Mouse (Mus musculus): Measurements from ENCODE around the gene Cdon. TPM values are rescaled to one million over a fixed set of nuclear protein-coding genes. Genes with fewer than 3 reads are reported as not detected.

Gene Cdon
- total RNA-seq, 1 experiment, result 13.4 TPM

- in situ Hi-C loops (cut with MboI; ENCODE audit: low sequenced_read_pairs in 2 of 2, unreplicated experiment in 2 of 2), result no loop called here
- TF ChIP-seq HCFC1 (IDR thresholded peaks at IDR 0.05; ENCODE audit: borderline replicate concordance, insufficient read depth, low read length) (no peak), ZNF384 (IDR thresholded peaks at IDR 0.05; ENCODE audit: low read depth, low read length) (no peak), ZC3H11A (IDR thresholded peaks at IDR 0.05; ENCODE audit: borderline replicate concordance, low read depth, low read length) (no peak), MAFK (IDR thresholded peaks at IDR 0.05; ENCODE audit: insufficient read depth, low read depth, low read length) (no peak), CHD2 (IDR thresholded peaks at IDR 0.05; ENCODE audit: low read depth, low read length) (no peak)
- peaks cover 0 to 7% of the 10 kb centered on the region in 2 experiments; a peak in 1 of 4 replicates for H3K4me1 ChIP-seq (ENCODE audit: control insufficient read depth in 2 of 2, insufficient read depth in 2 of 2, low read length in 2 of 2, poor library complexity in 1 of 2)
- H3K36me3 ChIP-seq (ENCODE audit: control insufficient read depth, insufficient read depth, low read length, poor library complexity, severe bottlenecking), result no peaks in the 10 kb centered on the region
- no peak overlapping the region for H3K9ac ChIP-seq (ENCODE audit: insufficient read depth, low read depth, low read length, poor library complexity, severe bottlenecking)
- H3K27ac ChIP-seq (ENCODE audit: insufficient read depth, low read depth, low read length, poor library complexity, severe bottlenecking), result no peak overlapping the region
- H3K9me3 ChIP-seq (ENCODE audit: control insufficient read depth, insufficient read depth, low read depth, low read length), result no peaks in the 10 kb centered on the region
- no peak overlapping the region for H3K4me3 ChIP-seq (ENCODE audit: insufficient read depth in 1 of 2, low read depth in 1 of 2, low read length in 2 of 2, poor library complexity in 1 of 2, severe bottlenecking in 1 of 2)
- DNase-seq (ENCODE audit: low read depth, low spot score), result no peak
Observed at GRCm38 (mm10) chr9:35399896-35400295, 21.0 kb upstream of the Cdon start.

- H3K4me3 ChIP-seq (ENCODE audit: insufficient read depth in 1 of 2, low read depth in 1 of 2, low read length in 2 of 2, poor library complexity in 1 of 2, severe bottlenecking in 1 of 2), result no peak overlapping the region
- no peak for DNase-seq (ENCODE audit: low read depth, low spot score)
- H3K27ac ChIP-seq (ENCODE audit: insufficient read depth, low read depth, low read length, poor library complexity, severe bottlenecking), result no peak overlapping the region
Observed at GRCm38 (mm10) chr9:35400398-35400797, 20.5 kb upstream of the Cdon start.

DNA sequence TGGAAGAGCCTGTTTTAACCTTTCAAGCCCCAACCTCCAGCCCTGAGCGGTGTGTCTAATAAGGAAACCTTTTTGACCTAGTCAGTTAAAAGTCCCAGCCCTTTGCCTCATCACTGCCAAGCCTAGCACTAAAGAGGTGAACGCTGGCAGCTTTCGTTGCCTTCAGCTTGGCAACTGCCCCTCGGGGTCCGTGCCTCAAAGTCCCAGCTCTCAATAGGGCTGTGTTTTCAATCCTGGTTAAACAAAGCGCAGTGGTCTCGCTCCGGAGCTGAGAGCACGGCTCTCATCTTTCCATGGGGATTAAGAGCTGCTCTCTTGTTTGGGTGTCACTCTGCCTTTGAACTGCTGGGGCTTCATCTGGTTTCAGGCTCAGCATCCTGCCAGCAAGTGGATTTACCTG, 20.1 kb upstream of the Cdon start:
- Histone ChIP-seq H3K27ac (ENCODE audit: insufficient read depth, low read depth, low read length, poor library complexity, severe bottlenecking) (no peak overlapping the region), H3K4me3 (ENCODE audit: insufficient read depth in 1 of 2, low read depth in 1 of 2, low read length in 2 of 2, poor library complexity in 1 of 2, severe bottlenecking in 1 of 2) (no peak overlapping the region), H3K9ac (ENCODE audit: insufficient read depth, low read depth, low read length, poor library complexity, severe bottlenecking) (no peak overlapping the region), H3K4me1 (ENCODE audit: control insufficient read depth in 2 of 2, insufficient read depth in 2 of 2, low read length in 2 of 2, poor library complexity in 1 of 2) (peaks cover 0 to 9% of the 10 kb centered on the region in 2 experiments; a peak in 1 of 4 replicates), H3K36me3 (ENCODE audit: control insufficient read depth, insufficient read depth, low read length, poor library complexity, severe bottlenecking) (no peaks in the 10 kb centered on the region), H3K9me3 (ENCODE audit: control insufficient read depth, insufficient read depth, low read depth, low read length) (no peaks in the 10 kb centered on the region)
- TF ChIP-seq HCFC1 (IDR thresholded peaks at IDR 0.05; ENCODE audit: borderline replicate concordance, insufficient read depth, low read length) (no peak), ZNF384 (IDR thresholded peaks at IDR 0.05; ENCODE audit: low read depth, low read length) (no peak), ZC3H11A (IDR thresholded peaks at IDR 0.05; ENCODE audit: borderline replicate concordance, low read depth, low read length) (no peak), MAFK (IDR thresholded peaks at IDR 0.05; ENCODE audit: insufficient read depth, low read depth, low read length) (no peak), CHD2 (IDR thresholded peaks at IDR 0.05; ENCODE audit: low read depth, low read length) (no peak)
- no peak for DNase-seq (ENCODE audit: low read depth, low spot score)
- in situ Hi-C loops (cut with MboI; ENCODE audit: low sequenced_read_pairs in 2 of 2, unreplicated experiment in 2 of 2), result no loop called here

More at GRCm38 (mm10) chr9:35400398-35400797, 20.5 kb upstream of the Cdon start:
- Histone ChIP-seq H3K36me3 (ENCODE audit: control insufficient read depth, insufficient read depth, low read length, poor library complexity, severe bottlenecking) (no peaks in the 10 kb centered on the region), H3K4me1 (ENCODE audit: control insufficient read depth in 2 of 2, insufficient read depth in 2 of 2, low read length in 2 of 2, poor library complexity in 1 of 2) (peaks cover 0 to 9% of the 10 kb centered on the region in 2 experiments; a peak in 1 of 4 replicates), H3K9ac (ENCODE audit: insufficient read depth, low read depth, low read length, poor library complexity, severe bottlenecking) (no peak overlapping the region), H3K9me3 (ENCODE audit: control insufficient read depth, insufficient read depth, low read depth, low read length) (no peaks in the 10 kb centered on the region)
- in situ Hi-C loops (cut with MboI; ENCODE audit: low sequenced_read_pairs in 2 of 2, unreplicated experiment in 2 of 2), result no loop called here
- TF ChIP-seq ZNF384 (IDR thresholded peaks at IDR 0.05; ENCODE audit: low read depth, low read length) (no peak), HCFC1 (IDR thresholded peaks at IDR 0.05; ENCODE audit: borderline replicate concordance, insufficient read depth, low read length) (no peak), ZC3H11A (IDR thresholded peaks at IDR 0.05; ENCODE audit: borderline replicate concordance, low read depth, low read length) (no peak), CHD2 (IDR thresholded peaks at IDR 0.05; ENCODE audit: low read depth, low read length) (no peak), MAFK (IDR thresholded peaks at IDR 0.05; ENCODE audit: insufficient read depth, low read depth, low read length) (no peak)

DNA sequence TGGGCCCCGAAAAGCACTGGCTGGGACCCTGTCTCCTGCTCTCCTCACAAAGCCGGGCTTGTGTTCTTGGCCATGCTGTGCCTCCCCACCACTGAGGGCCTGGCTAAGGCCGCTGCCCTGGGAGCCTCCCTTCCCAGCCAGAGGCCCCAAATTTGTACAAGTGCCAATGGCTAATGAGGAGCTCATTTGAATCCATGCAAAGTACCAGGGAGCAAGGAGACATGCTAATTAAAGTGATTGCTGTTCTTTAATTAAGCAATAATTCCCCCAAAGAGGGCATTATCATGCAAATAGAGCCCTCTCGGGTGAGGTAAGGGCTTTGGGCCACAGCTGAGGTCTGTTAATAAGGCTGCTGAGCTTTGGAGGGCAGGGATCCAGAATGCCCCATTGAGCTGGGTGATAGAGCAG, 18.3 kb upstream of the Cdon start:
- TF ChIP-seq MAFK (IDR thresholded peaks at IDR 0.05; ENCODE audit: insufficient read depth, low read depth, low read length) (no peak), CHD2 (IDR thresholded peaks at IDR 0.05; ENCODE audit: low read depth, low read length) (no peak), ZC3H11A (IDR thresholded peaks at IDR 0.05; ENCODE audit: borderline replicate concordance, low read depth, low read length) (no peak), ZNF384 (IDR thresholded peaks at IDR 0.05; ENCODE audit: low read depth, low read length) (no peak), HCFC1 (IDR thresholded peaks at IDR 0.05; ENCODE audit: borderline replicate concordance, insufficient read depth, low read length) (no peak)
- Histone ChIP-seq H3K9me3 (ENCODE audit: control insufficient read depth, insufficient read depth, low read depth, low read length) (no peaks in the 10 kb centered on the region), H3K36me3 (ENCODE audit: control insufficient read depth, insufficient read depth, low read length, poor library complexity, severe bottlenecking) (no peaks in the 10 kb centered on the region), H3K4me3 (ENCODE audit: insufficient read depth in 1 of 2, low read depth in 1 of 2, low read length in 2 of 2, poor library complexity in 1 of 2, severe bottlenecking in 1 of 2) (no peak overlapping the region), H3K9ac (ENCODE audit: insufficient read depth, low read depth, low read length, poor library complexity, severe bottlenecking) (no peak overlapping the region), H3K27ac (ENCODE audit: insufficient read depth, low read depth, low read length, poor library complexity, severe bottlenecking) (no peak overlapping the region), H3K4me1 (ENCODE audit: control insufficient read depth in 2 of 2, insufficient read depth in 2 of 2, low read length in 2 of 2, poor library complexity in 1 of 2) (peaks cover 0 to 9% of the 10 kb centered on the region in 2 experiments; a peak in 1 of 4 replicates)
- DNase-seq (ENCODE audit: low read depth, low spot score), result no peak
- in situ Hi-C loops (cut with MboI; ENCODE audit: low sequenced_read_pairs in 2 of 2, unreplicated experiment in 2 of 2), result no loop called here

Data from ES-E14 (cell line).